Mouse (Mus musculus) thymus, postnatal 14 days (tissue): ENCODE data around the gene Prkag3.

Experiments used
- DNase-seq: peaks from one replicate; pipeline ENCODE4 v3.0.0; 2021

Prkag3 gene

DNA sequence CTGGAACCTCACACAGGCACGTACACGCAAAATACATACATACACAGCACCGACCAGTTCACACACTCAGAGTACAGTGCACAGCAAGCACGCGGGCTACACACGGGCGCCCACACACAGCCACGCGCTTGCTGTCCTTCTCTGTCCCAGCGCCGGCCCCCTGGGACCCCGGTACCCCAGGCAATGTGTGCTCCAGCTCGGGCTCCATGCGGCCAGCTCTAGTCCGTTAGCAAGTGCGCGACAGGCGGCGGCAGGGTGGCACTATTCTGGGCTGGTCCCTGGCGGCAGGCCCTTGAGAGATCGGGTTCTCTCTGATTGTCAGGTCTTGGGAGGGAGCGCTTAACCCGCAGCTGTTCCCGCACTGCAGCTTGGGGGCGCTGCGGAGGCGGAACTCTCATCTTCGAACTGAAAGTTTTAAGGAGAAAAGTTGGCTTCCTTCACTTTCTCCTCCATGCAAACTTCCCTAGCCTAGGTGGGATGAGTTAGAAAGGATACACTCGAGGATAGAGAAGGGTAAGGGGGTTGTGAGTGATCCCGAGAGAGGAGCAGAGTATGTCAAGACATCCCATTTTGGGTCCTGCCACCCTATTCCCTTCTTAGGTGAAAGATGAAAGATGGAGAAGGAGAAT, at the start of gene Prkag3:
Gene Prkag3, minus strand, starts transcription at position 579 of the 629 bp plus-strand sequence.
- peak; percentile 59 for DNase-seq

DNA sequence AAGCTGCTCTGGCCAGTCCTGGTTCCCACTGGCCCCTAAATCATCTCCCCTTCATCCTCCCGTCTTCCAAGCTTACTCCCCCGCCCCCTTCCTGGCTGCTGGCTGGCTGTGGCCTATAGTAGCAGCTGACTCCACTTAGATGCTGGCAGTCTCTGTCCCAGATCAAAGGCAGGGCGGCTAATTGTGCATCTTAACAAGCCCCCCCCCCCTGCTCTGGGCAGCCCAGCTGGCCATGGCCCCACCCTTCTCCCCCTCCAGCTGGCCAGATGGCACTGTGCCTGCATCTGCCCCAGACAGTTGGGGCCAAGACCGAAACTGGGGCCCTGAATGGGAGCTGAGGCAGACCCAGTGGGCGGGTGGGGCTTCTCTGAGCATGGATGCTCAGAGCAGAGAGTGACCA, 48.4 kb upstream of the Prkag3 start:
- DNase-seq = no peak

DNA sequence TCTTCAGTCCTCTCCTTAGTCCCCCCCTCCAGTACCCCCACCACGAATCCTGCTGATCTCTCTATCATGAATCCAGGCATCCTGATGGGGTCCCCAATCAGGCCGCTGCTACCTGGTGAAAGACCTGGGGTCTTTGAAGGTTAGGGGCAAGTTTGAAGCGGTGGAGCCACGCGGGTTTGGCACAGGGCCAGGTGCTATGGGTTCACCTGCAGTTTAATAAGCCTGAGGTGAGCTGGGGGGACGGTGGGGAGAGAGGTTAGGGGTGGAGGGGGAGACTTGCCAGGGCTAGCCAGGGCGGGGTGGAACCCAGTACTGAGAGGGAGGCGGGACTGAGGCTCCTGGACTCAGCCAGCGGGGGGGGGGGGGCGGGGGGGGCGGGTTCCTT, 46.1 kb upstream of the Prkag3 start:
- DNase-seq = no peak

DNA sequence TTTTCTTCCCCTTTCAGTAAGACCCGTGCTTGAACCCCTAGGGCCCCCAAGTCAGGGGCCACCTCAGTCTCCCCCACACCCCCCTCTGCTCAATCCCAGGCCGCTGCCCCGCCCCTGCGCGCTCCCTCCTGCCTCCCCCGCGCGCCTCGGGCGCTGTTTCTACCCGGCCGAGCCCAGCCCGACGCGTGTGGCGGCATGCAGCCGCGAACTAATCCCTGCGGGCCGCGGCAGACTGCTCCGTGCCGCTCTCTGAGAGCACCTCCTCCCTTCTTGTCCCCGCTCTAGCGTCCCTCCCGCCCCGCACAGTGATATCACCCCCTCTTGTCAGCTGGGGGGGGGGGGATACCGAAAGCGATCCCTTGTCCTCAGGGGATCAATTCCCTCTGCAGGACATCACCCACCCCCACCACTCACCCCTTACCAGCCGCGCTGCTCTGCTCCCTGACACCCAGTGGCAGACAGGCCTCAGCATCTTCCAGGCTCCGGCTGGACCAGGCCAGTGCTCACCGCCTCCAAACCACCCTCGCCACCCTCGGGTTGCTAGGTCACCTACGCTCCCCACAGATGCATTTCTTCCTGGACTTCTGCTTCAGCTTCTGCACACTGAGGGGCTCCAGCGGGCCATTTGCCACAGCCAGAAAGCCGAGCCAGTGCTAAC, 45.6 kb upstream of the Prkag3 start:
- no peak for DNase-seq

DNA sequence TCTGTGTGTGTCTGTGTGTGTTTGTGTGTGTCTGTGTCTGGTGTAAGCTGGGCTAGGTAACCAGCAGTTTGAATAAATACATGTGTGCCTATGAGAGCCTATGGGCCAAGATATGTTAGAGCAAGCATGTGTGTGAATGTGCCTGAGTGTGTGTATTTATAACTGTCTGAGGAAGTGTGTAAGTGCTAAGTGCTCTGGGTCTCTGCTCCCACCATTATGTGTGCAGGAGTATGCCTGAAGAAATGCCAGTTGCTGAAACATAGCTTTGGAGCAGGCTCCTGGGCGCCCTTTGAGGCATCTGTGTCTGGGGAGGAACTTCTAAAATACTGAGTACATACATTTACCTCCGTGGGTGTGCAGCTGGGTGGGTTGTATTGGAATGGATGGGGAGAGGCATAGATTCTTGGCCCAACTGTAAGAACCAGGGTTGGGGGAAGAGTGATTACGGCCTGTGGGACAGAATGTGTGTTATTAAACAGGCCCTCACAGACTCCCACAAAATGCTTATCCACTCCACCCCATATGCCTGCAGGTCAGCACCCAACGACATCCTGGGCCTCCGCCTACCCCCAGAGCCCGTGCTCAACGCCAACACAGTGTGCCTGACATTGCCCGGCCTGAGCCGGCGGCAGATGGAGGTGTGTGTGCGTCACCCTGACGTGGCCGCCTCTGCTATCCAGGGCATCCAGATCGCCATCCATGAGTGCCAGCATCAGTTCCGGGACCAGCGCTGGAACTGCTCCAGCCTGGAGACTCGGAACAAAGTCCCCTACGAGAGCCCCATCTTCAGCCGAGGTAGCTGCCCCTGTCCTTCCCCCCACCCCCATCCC, 44.0 kb upstream of the Prkag3 start:
- DNase-seq = no peak

DNA sequence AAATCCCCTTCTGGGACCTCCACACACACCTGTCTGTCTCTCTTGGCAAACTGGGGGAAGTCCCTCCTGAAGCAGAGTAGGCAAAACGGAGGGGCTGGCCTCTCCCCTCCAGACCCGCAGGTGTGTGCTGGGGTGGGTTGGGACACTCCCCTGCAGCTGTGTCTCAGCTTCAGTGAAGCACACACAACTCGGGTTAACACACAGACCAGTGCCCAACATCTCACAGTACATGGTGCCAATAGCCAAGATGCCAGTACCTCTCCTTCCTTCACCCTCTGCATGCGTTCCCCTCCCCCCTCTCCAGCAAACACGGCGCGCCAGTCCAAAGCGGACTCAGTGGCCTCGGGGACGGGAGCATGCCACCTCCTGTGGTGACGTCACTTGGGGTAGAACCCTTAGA, 42.2 kb upstream of the Prkag3 start, which contains the start of gene Wnt10a:
Gene Wnt10a, plus strand, starts transcription at position 268 of the 400 bp plus-strand sequence.
- no peak for DNase-seq

DNA sequence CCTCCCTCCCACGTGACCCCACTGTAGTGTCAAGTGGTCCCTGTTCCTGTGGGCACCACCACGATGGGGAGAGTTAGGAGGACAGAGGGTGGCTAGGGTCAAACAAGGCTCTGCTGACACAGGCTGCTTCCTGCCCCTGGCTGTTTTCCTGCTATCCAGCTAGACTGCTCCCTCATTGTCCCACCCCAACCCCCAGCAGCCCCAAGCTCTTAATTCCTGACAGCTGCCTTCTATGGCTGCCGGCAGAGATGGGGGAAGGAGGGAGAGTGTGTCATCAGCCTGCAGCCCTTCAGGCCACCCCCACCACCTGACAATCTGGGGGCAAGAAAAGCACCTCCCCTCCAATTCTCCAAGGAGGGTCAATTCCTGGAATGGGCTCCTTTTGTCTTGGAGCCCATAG, 41.1 kb upstream of the Prkag3 start:
- DNase-seq = no peak

DNA sequence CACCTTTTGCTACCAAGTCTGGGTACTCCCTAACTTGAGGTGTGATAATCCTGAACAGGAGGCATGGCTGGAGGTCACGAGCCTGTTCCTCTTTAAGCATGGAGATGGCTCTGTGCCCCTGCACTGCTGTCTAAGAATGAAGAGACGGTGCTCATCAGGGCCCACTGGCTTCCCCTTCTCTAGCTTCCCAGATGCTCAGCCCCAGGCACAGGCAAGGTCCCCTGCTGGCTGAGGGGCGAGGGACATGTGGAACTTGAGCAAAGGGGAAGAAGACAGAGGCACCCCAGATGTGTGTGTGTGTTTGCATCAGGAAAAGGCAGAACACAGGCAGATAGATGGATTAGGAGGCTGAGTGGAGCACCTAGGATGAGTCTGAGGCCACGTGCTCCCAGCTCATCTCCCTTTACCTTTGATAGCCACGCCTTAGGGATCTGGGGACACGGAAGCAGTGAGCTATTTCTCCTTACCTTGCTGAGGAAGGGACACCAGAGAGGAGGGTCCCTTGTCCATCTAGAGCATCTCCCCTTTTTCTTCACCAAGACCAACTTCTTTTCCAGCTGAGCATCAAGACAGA, 39.7 kb upstream of the Prkag3 start:
- DNase-seq = no peak

DNA sequence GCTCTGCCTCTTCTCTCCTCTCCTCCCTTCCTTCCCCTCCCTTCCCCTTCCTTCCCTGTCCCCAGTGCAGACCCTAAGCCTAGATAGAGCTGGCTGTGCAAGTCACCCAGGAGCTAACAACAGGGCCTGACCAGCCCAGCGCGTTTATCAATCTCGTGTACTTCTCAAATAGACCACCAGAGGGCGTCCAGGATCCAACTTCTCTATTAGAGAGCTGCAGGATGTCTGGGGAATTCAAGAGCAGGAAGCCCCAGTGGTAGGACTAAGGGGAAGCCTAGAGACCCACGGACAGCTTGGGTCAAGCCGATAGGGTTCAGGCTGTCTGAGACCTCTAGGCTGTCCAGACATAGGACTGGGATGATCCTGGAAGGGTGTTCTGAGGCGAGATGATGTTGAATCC, 38.8 kb upstream of the Prkag3 start:
- peak; percentile 76 for DNase-seq

DNA sequence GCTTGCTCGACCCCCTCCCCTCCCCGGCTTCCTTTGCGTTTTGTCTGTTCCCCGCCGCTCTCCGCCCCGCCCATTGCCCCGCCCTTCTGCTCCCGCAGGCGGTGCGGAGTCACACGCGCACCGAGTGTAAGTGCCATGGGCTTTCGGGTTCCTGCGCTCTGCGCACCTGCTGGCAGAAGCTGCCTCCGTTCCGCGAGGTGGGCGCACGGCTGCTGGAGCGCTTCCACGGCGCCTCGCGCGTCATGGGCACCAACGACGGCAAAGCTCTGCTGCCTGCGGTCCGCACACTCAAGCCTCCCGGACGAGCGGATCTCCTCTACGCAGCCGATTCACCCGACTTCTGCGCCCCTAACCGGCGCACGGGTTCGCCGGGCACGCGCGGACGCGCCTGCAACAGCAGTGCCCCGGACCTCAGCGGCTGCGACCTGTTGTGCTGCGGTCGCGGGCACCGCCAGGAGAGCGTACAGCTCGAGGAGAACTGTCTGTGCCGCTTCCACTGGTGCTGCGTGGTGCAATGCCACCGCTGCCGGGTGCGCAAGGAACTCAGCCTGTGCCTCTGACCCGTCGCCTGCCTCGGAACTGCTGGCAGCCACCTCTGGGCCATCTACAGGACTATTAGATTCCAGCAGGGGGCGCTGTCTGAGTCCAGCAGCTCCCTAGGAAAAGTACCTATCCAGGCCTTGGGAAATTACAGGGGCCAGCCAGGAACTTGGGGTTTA, 35.2 kb upstream of the Prkag3 start:
- peak; percentile 33 for DNase-seq

DNA sequence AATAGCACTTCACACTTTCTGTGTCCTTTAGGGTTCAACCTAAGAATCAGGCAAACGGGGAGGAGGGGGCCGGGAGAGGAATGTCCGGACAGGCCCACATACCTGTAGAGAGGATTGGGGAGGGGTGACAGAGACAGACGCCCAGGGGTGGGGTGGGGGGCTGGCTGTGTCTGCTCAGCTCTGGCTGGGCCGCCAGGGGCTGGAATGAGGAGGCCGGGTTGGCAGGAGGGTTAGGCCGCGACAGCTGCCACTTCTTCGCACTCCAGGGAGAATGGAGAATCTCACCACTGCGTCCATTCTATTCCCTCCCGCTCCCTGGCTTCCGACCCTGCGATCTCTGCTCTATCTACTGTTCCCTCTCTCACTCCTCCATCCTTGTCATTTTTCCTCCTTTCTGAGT, 34.5 kb upstream of the Prkag3 start:
- DNase-seq = no peak

DNA sequence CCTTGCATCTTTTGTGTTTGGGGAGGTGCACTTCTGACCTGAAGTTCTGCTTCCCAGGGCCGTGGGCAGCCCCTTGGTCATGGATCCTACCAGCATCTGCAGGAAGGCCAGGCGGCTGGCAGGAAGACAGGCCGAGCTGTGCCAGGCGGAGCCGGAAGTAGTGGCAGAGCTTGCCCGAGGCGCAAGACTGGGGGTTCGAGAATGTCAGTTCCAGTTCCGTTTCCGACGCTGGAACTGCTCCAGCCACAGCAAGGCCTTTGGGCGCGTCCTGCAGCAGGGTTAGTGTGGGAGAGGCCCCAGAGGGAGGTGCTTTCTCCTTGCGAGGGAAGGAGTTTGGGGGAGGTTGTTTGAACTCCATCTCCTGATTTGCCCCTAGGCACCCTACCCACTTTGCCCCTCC, 33.0 kb upstream of the Prkag3 start:
- DNase-seq = no peak

DNA sequence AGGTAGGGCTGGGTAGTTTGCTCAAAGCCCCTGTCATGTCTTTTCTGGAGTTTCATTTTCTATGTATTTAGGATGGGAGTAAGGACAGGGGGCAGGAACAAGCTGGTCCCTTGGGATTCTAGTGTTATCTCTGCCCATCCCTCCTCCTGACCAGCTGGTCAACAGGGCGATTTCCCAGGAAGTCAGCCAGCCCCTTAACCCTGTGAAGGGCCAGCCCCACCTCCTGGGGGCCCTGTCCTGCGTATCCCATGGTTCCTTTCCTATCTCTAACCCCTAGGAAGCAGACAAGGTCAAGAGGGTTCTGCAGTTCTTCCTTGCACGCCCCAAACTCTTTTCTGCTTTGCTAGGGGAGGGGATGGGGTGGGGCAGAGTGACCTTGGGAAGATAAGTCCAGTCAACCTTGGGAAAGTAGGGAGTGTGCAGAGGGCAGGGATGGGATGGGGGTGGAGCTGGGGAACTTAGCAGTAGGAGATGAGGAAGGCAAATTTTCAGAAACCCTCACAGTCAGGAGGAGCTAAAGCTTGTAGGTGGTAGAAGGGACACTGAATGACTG, 30.0 kb upstream of the Prkag3 start:
- no peak for DNase-seq

DNA sequence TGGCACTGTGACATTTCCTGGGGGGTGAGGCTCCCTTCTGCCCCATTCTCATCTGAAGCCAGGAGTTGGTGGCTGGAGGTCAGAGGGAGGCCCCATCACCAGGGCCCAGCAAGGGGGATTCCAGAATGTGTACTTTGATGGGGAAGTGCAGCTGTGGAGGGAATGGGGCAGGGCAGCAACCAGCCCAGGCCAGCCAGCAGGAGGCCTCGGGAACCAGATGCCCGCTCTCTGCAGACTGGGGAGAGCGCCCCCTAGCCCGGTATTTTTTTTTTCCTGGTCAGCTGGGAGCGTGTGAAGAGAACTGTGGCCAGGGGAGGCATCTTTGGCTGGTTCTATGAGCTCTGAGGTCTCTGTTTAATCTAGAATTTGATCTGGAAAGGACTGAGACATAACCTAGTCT, 26.8 kb upstream of the Prkag3 start:
- DNase-seq = peak; percentile 23

DNA sequence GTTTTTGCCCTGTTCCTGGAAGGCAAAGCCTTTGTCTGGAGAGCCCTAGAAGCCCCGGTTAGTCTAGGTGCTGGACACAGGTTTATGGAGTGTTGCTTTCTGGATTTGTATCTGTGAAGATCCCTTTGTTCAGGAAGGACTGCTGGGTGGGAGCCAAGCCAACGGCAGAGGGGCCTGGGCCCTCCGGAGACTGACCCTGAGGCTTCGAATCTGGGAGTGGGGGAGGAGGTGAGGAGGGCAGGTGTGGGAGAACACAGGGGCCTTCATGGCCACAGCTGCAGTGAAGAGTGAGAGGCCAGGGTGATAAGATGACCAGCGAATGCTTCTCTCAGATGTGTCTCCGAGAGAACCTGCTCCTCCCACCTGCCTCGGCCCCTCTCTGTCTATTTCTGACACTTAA, 25.0 kb upstream of the Prkag3 start:
- DNase-seq = no peak

DNA sequence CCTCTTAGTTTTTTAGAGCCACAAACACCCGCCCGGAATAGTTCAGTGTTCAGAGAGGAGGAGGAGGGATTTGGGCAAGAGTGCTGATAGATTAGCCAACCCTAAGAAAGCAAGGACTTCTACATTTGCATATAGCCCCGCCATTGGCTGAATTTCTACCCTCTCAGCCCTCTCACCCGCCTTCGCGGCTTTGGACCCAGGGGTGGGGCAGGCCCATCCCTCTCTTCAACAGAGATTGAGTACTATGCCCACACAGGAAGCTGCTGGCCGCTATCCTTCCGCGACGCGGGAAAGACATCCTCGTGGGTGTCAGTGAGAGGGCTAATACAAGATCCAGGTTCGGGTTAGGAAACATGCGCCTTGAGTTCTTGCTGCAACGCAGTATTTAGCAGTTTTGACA, 24.1 kb upstream of the Prkag3 start:
- peak; percentile 69 for DNase-seq

DNA sequence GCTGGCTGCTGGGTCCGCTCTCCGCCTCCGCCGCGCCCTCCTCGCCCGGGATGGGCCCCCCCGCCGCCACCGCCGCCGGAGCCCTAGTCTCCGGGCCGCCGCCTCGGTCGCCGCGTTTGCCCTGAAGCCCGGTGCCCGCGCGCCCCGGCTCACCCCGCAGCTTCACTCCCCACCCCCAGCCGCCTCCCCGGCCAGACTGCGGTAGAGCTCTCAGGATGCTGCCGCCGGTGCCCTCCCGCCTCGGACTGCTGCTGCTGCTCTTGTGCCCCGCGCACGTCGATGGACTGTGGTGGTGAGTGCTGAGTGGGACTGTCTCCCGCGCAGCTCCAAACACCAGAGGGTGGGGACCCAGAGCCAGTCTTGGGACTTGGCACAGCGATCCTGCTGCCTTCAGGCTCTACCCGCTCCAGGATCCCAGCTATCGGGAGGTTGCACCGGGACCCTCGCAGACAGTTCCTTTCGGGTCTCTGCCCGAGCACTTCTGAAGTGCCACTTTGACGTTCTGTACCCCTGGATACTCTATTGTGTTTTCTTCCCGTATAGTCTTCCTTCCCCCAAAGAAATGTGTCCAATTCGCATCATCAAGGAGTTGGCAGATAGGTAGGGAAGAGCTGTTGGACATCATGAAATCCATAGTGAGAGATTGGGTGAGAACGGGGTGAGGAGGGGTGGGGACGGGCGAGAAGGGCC, 23.1 kb upstream of the Prkag3 start:
- DNase-seq = peak; percentile 27

DNA sequence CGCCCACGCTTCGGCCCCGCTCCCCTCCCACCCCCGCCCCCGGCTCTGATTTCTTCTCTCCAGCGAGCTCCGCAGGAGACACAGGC, 22.7 kb upstream of the Prkag3 start, which contains the start of gene Wnt6:
Gene Wnt6, plus strand, starts transcription at position 48 of the 86 bp plus-strand sequence.
- DNase-seq = no peak

DNA sequence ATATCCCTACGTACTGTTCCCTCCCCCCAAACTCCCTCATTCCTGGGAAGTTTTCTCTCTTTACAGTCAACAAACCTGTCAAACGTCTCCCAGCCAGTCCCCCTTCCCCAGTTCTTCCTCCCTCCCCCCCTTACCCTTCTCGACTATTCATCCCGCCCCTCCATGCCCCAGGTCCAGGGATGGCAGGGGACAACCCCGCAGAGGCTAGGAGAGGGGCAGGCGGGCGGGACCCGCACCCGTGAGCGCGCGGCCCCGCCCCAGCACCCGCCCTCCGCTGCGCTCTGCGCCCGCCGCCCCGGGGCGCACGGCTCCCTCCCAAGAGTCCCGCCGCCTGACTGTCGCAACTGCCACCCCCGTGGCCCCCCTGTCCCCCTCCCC, 22.4 kb upstream of the Prkag3 start:
- no peak for DNase-seq

DNA sequence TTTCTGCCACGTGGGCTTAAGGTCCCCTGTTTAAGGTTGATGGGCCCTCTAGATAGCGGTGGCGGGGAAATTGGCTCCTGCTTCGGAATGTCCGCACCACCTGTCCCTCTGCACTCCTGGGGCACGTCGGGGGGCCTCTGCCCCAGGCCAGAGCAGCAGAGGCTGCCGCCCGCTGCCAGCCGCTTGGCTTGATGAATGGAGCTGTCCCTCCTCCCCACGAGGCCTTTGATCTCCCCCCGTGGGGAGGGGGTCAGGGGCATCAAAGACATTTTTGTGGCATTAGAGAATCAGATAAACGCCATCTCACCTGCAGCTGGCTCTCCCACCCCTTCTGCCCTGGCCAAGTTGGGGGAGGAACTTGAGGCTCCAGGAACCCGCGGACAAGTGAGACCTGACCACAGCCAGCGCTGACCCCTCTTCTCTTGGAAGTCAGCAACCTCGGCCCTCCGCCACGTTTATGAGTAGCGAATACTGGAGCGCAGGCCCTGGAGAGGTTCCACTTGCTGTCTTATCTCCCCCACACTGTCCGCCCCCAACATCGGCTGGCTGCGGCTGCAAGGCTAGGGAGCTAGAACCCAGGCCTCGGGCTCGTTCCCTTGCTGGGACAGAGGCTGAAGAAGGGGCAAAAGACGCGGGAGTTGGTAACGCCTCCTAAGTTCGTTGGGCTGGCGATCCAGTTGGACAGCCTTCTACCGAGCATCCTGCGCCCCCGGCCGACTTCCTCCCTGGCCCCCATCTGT, 21.9 kb upstream of the Prkag3 start:
- no peak for DNase-seq

DNA sequence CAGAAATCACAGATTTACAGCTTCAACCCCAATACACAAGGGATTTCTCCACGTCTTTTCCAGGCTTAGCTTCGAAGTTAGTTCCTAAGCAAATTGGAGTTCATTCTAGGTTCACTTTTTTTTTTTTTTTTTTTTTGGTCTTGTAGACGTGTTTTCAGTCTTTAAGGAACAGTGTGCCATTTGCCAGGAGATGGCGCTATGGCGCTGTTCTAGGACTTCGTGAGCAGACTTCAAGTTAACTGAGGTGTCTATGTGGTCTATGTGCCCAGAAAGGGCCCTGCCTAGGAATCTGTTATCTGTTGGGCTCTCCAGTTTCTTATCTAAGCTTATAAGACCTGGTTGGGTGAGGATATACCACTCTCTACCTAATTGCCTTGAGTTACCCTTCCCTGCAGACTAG, 14.1 kb upstream of the Prkag3 start:
- peak; percentile 64 for DNase-seq

DNA sequence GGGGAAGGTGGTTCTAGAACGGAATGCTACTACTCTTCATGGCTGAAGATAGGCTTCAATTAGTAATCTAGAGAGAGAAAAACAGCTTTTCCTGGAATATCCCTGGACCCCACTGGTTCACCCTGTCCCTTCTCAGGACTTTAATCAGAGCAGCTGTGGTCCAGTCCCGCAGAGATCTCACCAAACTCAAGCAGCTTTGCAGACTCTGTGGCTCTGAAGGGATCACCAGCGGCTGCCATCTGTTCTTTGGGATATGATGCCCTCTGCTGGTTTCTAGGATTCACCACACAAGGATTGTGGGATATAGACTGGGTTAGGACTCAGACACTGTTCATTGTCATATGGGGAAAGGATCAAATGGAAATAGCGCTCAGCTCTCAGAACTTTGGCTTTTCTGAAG, 10.8 kb upstream of the Prkag3 start:
- no peak for DNase-seq
